Mouse (Mus musculus): ENCODE results near the gene Cldn5.

DNA sequence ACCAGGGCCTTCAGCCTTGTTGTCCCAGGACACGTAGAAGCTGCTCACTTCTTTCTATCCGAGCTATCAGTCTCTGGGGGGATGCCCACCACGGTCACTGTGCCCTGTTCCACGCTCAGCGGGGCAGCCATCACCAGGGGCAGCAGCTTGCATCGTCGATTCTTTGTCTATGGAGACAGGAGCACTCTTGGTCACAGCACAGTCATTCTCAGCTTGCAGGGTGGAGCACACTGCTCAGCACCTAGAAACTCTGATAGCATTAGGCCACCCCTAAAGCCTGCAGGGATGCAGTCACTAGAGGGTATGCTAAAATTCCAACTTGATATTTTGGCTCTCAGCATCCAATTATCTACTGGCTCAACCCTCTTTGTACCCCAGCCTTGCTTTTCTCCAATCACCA, 8.4 kb downstream of the Cldn5 start:
- TF ChIP-seq CTCF (IDR thresholded peaks at IDR 0.05; ENCODE audit: low read depth) (no peak), EP300 (IDR thresholded peaks at IDR 0.05; ENCODE audit: low read depth) (no peak)

All from liver, embryonic 14.5 days (tissue).